Mouse (Mus musculus) cerebellum, adult (tissue): ENCODE results near the gene U2surp.
"Not testable (repeated sequence)": the region's sequence is repeated elsewhere in the genome, so short reads cannot be mapped to it uniquely, and the experiment has no call there.

ENCODE experiments used
- ATAC-seq: cut with Nextera tagmentation; 2 replicates; pipeline ENCODE4 v1.9.2; 2017; ENCODE audit warnings: mild to moderate bottlenecking, moderate library complexity, mixed read lengths; ENCODE audit not compliant: insufficient number of reproducible peaks, low FRiP score, low TSS enrichment

The U2surp gene

DNA sequence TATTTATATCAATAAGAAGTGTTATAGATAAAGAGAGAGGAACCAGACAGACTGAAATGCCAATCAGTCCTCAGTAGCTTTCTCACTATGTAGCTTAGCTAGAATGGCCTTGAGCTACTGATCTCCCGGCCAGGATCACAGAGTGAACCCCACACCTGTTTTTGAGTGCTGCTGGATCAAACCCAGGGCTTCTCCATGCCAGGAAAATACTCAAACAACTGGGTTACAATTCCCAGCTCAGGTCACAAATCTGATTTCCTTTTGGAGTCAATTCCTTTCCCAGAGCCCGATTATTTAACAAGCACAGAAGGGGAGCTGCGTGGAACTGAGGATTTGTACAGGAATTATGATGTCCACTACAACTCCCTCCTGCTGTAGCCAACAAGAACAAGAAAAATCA lies 31.8 kb downstream of the U2surp start:
- ATAC-seq = no peak

DNA sequence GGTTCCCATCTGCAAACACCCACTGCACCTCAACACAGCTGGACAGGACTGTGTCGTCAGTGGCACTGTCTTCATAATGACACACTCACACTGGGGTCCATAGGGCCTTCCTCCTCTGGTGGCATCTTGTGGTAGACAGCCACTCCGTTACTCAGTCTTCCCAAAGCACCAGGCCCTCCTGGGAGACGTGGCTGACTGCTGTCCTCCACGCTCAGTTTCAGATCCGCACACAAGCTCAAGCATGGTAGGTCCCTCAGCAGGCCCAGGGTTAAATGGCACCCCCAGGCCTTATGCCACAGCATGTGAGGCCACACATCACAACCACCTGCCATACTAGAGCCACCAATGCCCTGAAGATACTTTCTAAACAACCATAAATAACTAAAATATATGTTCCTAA lies 33.4 kb downstream of the U2surp start:
- no peak for ATAC-seq

DNA sequence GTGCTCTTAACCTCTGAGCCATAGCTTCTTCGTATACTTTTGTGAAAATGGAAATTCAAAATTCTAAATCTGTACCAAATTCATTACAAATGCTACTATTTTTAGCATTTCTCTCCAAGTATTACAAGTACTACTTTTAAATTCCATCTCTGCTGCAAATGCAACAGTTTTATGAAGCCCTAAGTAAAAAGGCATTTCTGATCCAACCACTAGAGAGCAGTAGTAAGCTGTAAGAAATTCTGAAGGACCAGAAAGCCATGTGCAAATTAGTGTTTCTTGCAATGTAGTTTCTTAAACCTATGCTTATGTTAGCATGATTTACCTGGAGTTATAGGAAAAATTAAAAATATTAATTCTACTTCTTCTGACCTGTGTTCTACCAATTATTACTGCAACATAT lies 38.9 kb downstream of the U2surp start:
- ATAC-seq = no peak

DNA sequence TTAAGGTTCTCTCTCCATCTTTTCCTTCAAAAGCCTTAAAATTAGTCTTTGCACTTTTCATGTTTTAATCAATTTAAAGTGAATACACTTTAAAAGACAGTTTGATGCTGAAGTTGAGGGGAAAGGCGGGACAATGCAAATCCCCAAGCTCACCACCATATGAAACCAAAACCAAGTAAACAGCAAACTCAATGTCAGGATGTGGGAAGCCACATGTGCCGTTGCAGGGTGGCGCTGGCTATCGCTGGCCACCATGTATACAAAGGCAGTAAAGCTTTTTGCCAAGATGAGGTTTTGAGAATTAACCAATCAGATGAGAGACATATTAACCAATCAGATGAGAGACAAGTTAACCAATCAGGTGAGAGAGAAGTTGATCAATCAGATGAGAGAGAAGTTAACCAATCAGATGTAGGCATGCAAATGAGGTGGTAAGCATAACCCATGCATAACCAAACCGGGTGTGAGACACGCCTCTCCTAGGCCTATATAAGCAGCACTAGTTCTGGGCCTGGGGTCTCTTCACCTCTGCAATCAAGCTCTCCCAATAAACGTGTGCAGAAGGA lies 42.7 kb downstream of the U2surp start:
- not testable (repeated sequence) for ATAC-seq

- ATAC-seq = no peak
Observed at GRCm38 (mm10) chr9:95464028-95464427, 47.8 kb downstream of the U2surp start.

GRCm38 (mm10) chr9:95451931-95452330 lies 59.9 kb downstream of the U2surp start:
- no peak for ATAC-seq

DNA sequence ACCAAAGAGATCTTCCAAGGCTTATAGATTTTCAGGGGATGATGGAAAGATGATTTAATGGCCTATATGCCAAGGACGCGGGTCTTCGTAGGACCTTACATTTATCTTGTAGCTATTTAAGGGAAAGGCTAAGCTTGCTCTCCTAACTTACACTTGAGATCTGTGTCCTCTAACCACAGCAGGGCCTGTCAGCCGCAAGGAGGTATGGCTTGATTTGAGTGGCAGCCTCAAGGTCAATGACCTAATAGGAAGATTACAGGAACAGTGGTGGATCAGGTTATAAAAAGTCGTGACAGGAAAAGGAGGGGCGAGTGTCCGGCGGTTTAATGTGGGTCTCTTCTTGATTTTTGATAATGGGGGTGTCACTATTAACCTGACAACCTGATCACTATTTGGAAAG lies 61.2 kb downstream of the U2surp start:
- no peak for ATAC-seq

DNA sequence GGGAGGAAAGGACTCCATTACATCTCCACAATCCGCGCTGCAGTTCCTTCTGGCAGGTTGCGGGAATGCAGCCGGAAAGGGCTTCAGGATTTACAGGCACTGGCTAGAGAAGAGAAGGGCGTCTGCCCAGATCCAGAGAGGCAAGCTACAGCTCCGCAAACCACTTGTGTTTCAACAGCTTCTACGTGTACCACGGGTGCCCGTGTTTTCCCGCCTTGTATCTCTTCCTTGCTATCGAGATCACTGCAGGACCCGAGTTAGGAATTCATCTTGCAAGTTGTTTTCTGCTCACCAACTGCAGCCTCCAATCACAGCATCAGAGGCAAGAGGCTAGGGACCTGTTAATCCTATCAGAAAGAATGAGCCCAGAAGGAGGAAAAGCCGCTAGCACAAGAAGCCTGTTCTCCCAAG lies 69.5 kb downstream of the U2surp start:
- 0 out of 2 replicates have a peak, but pooled peaks have one; percentile 15 for ATAC-seq

GRCm38 (mm10) chr9:95437883-95438282 lies 73.9 kb downstream of the U2surp start:
- no peak for ATAC-seq

DNA sequence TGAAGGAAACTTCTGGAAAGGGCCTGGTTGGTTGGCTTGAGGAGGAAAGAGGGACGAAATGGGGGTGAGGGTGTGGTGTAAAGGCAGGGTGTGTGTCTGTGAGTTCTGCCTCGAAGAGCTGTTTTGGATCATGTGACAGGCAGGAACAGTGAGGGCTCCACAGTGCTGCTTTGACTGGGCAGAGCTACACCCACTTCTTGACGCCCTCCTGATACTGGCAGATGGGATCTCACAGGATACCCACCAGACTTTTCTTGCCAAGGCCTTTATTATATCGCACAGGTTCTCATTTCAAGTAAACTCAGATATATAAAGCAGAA lies 75.5 kb downstream of the U2surp start:
- ATAC-seq = no peak

- no peak for ATAC-seq
Observed at GRCm38 (mm10) chr9:95435506-95436293, 76.1 kb downstream of the U2surp start.

DNA sequence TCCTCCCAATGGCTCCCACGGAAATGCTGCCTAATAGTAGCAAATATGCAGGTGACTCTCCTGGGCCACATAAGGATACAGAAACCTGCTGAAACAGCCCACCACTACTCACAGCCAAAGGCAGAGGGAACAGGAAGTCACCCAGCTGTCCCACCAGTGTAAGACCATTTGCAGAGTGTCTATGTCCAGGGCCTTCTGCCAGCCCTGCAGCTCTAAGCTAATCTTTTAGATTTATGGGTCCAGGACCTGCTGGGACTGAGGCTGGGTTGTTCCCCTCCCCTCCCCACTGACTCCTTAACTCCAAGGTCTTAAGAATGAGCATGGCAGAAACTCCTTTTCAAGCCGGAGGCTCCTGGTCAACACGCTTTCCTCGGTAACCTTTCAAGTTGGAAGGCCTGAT lies 83.5 kb downstream of the U2surp start:
- ATAC-seq = no peak

- no peak for ATAC-seq
Observed at GRCm38 (mm10) chr9:95413911-95414310, 97.9 kb downstream of the U2surp start.

DNA sequence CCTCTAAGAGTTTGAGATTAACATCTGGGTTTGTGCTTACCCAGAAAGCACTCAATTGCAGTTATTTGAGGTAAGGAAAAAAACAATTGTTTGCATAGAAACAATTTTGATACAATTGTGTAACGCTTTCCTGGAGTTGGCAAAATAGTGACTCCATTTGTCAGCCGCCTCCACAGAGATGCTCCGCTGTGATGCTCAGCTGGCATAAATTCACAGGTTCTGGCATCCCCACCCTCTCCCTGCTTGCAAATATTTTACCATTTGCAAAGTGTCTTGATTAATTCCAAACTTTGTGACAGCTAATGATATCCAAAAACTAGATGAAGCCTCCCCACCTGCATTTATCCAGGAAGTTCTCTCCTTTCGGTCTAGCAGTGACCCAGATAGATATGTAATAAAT lies 99.7 kb downstream of the U2surp start:
- ATAC-seq = no peak

- no peak for ATAC-seq
Observed at GRCm38 (mm10) chr9:95407586-95408220, 104.1 kb downstream of the U2surp start.
